Mouse (Mus musculus) heart, adult 11 months (tissue): ENCODE measurements at regions not wholly inside any gene's neighbourhood (a gene's known extent, or its start where the extent isn't known, plus 50 kb on each side); places are given as distances from the start of the nearest gene placed in this dataset.

ENCODE experiments used
- DNase-seq: peaks from one replicate; pipeline ENCODE4 v3.0.0; 2022

GRCm38 (mm10) chr14:98316237-98316636 is 146.7 kb upstream of the Dach1 start:
- peak; percentile 72 for DNase-seq

- no peak for DNase-seq
Measured at GRCm38 (mm10) chr14:98294142-98294541, 124.6 kb upstream of the Dach1 start.
